Mouse (Mus musculus) kidney, postnatal 0 days (tissue): Measurements from ENCODE around the gene Pgrmc2. TPM values are rescaled to one million over a fixed set of nuclear protein-coding genes. Genes with fewer than 3 reads are reported as not detected.

Experiments
- ATAC-seq: fragments of 200-750 bp; cut with Nextera tagmentation; replicated peaks from 2 replicates; pipeline ENCODE4 v1.8.0; 2017; ENCODE audit warnings: low read depth, moderate number of reproducible peaks, moderate TSS enrichment, moderate library complexity; ENCODE audit not compliant: low FRiP score
- DNase-seq: peaks from one replicate; pipeline ENCODE4 v3.0.0-alpha.2; 2016; ENCODE audit warnings: low spot score
- H3K27ac ChIP-seq: fragments of 300-500 bp; sonication (generic); 2 replicates; pipeline ENCODE4 v1.5.1; 2014; ENCODE audit warnings: mild to moderate bottlenecking
- H3K27me3 ChIP-seq: fragments of 300-500 bp; sonication (generic); 2 replicates; pipeline ENCODE4 v1.6.1; 2014; ENCODE audit warnings: low read length, mixed read lengths; ENCODE audit not compliant: insufficient read depth
- H3K36me3 ChIP-seq: fragments of 300-500 bp; sonication (generic); 2 replicates; pipeline ENCODE4 v1.6.1; 2014; ENCODE audit warnings: low read length, mixed read lengths; ENCODE audit not compliant: insufficient read depth
- H3K4me1 ChIP-seq: fragments of 300-500 bp; sonication (generic); replicated peaks from 2 replicates; pipeline ENCODE4 v1.6.1; 2014; ENCODE audit warnings: antibody characterized with exemption, low read length, mixed read lengths; ENCODE audit not compliant: insufficient read depth
- H3K4me2 ChIP-seq: fragments of 300-500 bp; sonication (generic); 2 replicates; pipeline ENCODE4 v1.6.1; 2014; ENCODE audit warnings: mild to moderate bottlenecking, low read length, moderate library complexity, mixed read lengths
- H3K4me3 ChIP-seq: fragments of 300-500 bp; sonication (generic); replicated peaks from 2 replicates; pipeline ENCODE4 v1.5.1; 2014; ENCODE audit warnings: low read depth, low read length
- H3K9ac ChIP-seq: fragments of 300-500 bp; sonication (generic); 2 replicates; pipeline ENCODE4 v1.6.1; 2014; ENCODE audit warnings: low read depth, low read length
- H3K9me3 ChIP-seq: fragments of 300-500 bp; sonication (generic); replicated peaks from 2 replicates; pipeline ENCODE4 v1.6.1; 2016; ENCODE audit warnings: low read length, inconsistent platforms, mixed read lengths
- CTCF ChIP-seq: IDR thresholded peaks from 2 replicates; pipeline ENCODE4 v1.5.1; 2016; ENCODE audit warnings: antibody characterized with exemption, low read depth, mild to moderate bottlenecking, moderate library complexity
- WGBS: fragments of 180-500 bp; shearing (Covaris S2); extraction: QIAGEN DNeasy Blood & Tissue Kit; methylation state at CpG from one replicate; pipeline ENCODE4 v1.1.7; 2014; 5-methylcytosine and 5-hydroxymethylcytosine counted together
- polyA plus RNA-seq: library from polyadenylated mRNA; unstranded; fragments of >200 nt; fragmentation: Nextera tagmentation; extraction: Ambion mirVana; gene quantifications from 2 replicates; pipeline ENCODE4 v1.2.1, GENCODE M21; 2015

Gene Pgrmc2
- polyA plus RNA-seq, 1 experiment from 2014 or later: 36.0 TPM

DNA sequence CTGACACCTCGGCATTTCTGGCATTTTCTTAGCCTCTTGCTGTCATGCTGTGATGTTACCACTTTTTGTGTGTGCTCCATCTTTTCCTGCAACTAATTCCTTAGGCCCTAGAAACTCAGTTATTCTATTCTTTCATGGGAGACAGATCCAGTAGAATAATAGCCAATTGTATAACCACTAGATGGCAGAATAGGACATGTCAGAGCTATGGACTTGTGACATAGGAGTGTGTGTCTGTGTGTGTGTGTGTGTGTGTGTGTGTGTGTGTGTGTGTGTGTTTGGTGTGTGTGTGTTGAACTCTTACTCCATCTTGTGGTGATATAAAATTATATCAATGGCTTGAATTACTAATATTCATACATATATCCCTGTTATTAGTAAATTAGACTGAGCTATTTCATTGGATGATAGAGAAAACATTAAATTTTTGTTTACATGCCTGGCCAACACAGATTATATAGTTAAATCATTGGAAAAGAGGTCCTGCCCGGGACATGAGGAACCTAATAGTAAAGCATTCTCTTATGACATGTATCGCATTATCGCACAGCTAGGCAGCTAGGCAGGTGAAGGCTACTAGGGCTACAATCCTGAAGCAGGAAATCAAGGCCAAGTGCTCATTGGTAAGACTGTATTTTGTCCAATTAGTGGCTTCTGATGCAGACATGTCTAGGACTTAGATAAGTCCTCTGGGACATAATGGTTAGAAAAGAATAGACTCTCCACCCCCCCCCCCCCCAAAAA, 40.5 kb downstream of the Pgrmc2 start:
- TF ChIP-seq CTCF: peak; percentile 90
- Histone ChIP-seq H3K4me2 (no peak overlapping the region), H3K9me3 (no peaks in the 10 kb centered on the region), H3K4me3 (no peak overlapping the region), H3K27me3 (no peaks in the 10 kb centered on the region), H3K27ac (no peak overlapping the region), H3K9ac (no peak overlapping the region), H3K36me3 (no peaks in the 10 kb centered on the region), H3K4me1 (no peaks in the 10 kb centered on the region)
- DNase-seq (peak; percentile 88), ATAC-seq (peak; percentile 71)
- 80% methylated on average over 4 of the region's 4 CpGs for WGBS

- DNase-seq (no peak), ATAC-seq (no peak)
- Histone ChIP-seq H3K4me3 (no peak overlapping the region), H3K9me3 (no peaks in the 10 kb centered on the region), H3K4me2 (no peak overlapping the region), H3K36me3 (no peaks in the 10 kb centered on the region), H3K27ac (no peak overlapping the region), H3K4me1 (no peaks in the 10 kb centered on the region), H3K27me3 (no peaks in the 10 kb centered on the region), H3K9ac (no peak overlapping the region)
- no peak for TF ChIP-seq CTCF
- WGBS: 64% methylated on average over 5 of the region's 5 CpGs
Observed at GRCm38 (mm10) chr3:41041241-41041640, 41.6 kb downstream of the Pgrmc2 start.

GRCm38 (mm10) chr3:41038297-41038916, 44.4 kb downstream of the Pgrmc2 start:
- 73% methylated on average over 5 of the region's 5 CpGs for WGBS
- Histone ChIP-seq H3K4me3 (no peak overlapping the region), H3K4me2 (no peak overlapping the region), H3K27ac (no peak overlapping the region), H3K9ac (no peak overlapping the region), H3K4me1 (no peaks in the 10 kb centered on the region), H3K27me3 (no peaks in the 10 kb centered on the region), H3K36me3 (no peaks in the 10 kb centered on the region), H3K9me3 (no peaks in the 10 kb centered on the region)
- ATAC-seq: no peak
- no peak for DNase-seq
- no peak for TF ChIP-seq CTCF

DNA sequence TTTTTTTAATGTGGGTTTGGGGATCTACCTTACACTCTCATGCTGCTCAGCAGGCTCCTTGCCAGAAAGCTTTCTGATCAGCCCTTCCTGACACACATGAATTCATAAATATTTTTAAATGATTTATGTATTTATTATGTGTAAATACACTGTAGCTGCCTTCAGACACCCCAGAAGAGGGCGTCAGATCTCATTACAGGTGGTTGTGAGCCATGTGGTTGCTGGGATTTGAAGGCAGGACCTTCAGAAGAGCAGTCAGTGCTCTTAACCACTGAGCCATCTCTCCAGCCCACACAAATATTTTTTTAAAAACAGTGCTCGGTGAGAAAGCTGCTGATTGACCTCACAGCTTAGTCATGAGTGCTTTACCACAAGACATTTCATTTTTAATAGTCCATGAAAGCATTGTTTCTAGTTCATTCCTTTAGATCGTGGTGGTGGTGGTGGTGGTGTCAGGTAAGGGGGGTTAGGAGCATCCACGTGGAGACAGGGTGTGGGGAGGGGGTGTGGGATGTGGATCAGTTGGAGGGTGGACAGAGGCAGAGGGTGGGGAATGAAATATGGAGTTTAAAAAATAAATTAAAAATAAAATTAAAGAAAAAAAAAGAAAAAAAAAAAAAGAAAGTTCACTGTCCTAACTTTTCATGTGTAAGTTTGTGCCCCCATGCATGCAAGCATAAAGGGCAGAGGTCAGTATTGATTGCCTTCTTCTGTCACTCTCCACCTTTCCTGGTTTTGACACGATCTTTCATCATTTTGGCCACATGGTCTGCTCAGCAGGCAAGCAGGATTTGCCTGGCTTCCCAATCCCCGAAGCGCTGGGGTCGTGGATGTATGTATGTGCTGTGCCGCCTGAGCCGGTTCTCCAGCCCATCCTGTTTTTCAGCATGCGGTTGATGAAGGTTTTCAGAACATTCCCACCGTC, 51.3 kb downstream of the Pgrmc2 start:
- H3K9ac ChIP-seq: no peak overlapping the region
- no peak overlapping the region for H3K4me2 ChIP-seq
- no peak for TF ChIP-seq CTCF
- no peak for ATAC-seq
- WGBS: 73% methylated on average over 12 of the region's 12 CpGs
- H3K4me1 ChIP-seq: no peaks in the 10 kb centered on the region
- no peaks in the 10 kb centered on the region for H3K27me3 ChIP-seq
- no peaks in the 10 kb centered on the region for H3K36me3 ChIP-seq
- no peaks in the 10 kb centered on the region for H3K9me3 ChIP-seq
- DNase-seq: no peak
- no peak overlapping the region for H3K27ac ChIP-seq
- no peak overlapping the region for H3K4me3 ChIP-seq

GRCm38 (mm10) chr3:41030705-41031104, 52.1 kb downstream of the Pgrmc2 start:
- Histone ChIP-seq H3K9ac (no peak overlapping the region), H3K36me3 (no peaks in the 10 kb centered on the region), H3K9me3 (no peaks in the 10 kb centered on the region), H3K27ac (no peak overlapping the region), H3K27me3 (no peaks in the 10 kb centered on the region), H3K4me3 (no peak overlapping the region), H3K4me1 (no peaks in the 10 kb centered on the region), H3K4me2 (no peak overlapping the region)
- no peak for TF ChIP-seq CTCF
- ATAC-seq (no peak), DNase-seq (no peak)
- 89% methylated on average over 1 of the region's 1 CpGs for WGBS

DNA sequence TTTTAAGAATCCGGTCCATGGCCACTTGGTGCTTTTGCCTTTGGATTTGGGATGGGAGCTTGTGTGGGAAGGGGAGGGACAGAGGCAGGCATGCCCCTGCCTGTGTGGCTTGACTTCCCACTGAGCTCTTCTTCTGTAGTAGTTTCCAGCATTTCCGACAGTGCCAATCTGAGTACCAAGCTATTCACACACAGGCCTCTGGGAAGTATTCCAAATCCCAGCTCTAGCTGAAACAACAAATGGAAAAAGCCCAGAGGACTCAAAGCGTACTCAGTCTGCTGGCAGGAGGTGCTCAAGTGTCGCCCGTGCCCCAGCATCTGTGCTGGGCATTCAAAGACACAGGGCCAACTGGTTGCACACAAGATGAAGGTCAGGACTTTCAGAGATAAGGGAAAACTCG, 60.9 kb downstream of the Pgrmc2 start:
- DNase-seq: no peak
- no peaks in the 10 kb centered on the region for H3K4me1 ChIP-seq
- TF ChIP-seq CTCF: no peak
- H3K36me3 ChIP-seq: no peaks in the 10 kb centered on the region
- H3K27ac ChIP-seq: no peak overlapping the region
- 72% methylated on average over 6 of the region's 6 CpGs for WGBS
- H3K4me3 ChIP-seq: no peak overlapping the region
- H3K9me3 ChIP-seq: no peaks in the 10 kb centered on the region
- no peaks in the 10 kb centered on the region for H3K27me3 ChIP-seq
- no peak overlapping the region for H3K9ac ChIP-seq
- H3K4me2 ChIP-seq: no peak overlapping the region
- ATAC-seq: no peak
